ENCODE assay signal across 8 mouse cellular contexts in the genomic region with DNA sequence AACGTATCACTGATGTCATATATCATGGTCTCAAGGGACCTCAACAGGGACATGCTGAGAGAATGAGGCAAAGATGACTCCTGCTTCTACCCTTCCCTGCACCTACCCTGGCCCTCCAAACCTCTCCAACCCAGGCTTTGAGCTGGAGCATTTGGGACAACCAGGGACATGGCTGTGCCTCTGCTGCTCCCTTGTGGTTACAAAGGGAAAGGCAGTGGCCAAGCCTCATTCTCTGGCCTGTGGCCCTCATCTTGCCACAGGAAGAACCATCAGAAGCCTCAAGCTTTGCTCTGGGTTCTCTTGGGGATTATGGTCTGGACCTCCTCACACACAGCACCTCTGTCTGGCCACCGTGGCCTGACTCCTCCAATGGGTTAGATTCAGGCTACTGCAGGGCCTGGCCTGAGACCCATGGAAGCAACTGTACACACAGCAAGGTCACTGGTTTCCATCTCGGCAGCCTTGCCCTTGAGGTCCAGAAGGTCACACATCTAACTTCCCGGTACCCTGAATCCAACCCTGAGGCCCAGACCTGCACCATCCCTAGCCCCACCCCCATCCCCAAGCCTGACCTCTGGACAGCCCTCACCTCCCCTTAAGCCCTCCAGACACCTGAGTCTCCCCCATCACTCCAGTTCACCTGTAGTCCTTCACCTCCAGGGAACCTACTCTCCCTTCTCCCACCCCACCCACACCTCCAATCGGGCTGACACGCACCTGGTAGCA. TPM values are rescaled to one million over a fixed set of nuclear protein-coding genes. Genes with fewer than 3 reads are reported as not detected.
DNase-seq lines count a peak whose midpoint lies in the region; TF ChIP-seq lines count a peak whose summit lies in the region.

No protein-coding gene starts in this region.

- 62% methylated on average over 6 of the region's 6 CpGs for WGBS in bone marrow, adult 2 months

- H3K27me3 ChIP-seq in E14TG2a.4 (ENCODE audit: insufficient read depth, low read length), result peaks cover 6% of the 10 kb centered on the region; the same call in 1 of the 2 replicates

- TF ChIP-seq POLR2A in bone marrow, adult 2 months (IDR thresholded peaks at IDR 0.05; ENCODE audit: borderline replicate concordance, control insufficient read depth, low read depth, low read length), result no peak
- no peak for TF ChIP-seq POLR2A in embryonic fibroblast, embryonic 13.5 days (IDR thresholded peaks at IDR 0.05; ENCODE audit: low read depth, low read length)

- H3K36me3 ChIP-seq in E14TG2a.4 (ENCODE audit: insufficient read depth, low read length), result no peaks in the 10 kb centered on the region

- H3K4me3 ChIP-seq in E14TG2a.4 (replicated peaks; ENCODE audit: low read length), result no peak overlapping the region
- H3K4me3 ChIP-seq in bone marrow, adult 2 months (replicated peaks; ENCODE audit: control insufficient read depth, low read depth, low read length), result no peak overlapping the region
- H3K4me3 ChIP-seq in embryonic fibroblast, embryonic 13.5 days (ENCODE audit: insufficient read depth, low read length), result no peak overlapping the region

- intact Hi-C loops in heart, postnatal 10 days (cut with DNase I), result loop anchor here (1.0 to 10.0 kb wide), 4 partner anchors 40 to 240 kb away; partner anchors contain the start of gene Armc5

- H3K27ac ChIP-seq in bone marrow, adult 2 months (ENCODE audit: control insufficient read depth, insufficient read depth, low read depth, low read length, poor library complexity), result no peak overlapping the region
- no peak overlapping the region for H3K27ac ChIP-seq in embryonic fibroblast, embryonic 13.5 days (ENCODE audit: insufficient read depth, low read length)

- H3K9me3 ChIP-seq in E14TG2a.4 (ENCODE audit: low read length), result no peaks in the 10 kb centered on the region; the same call in 1 of the 2 replicates

- TF ChIP-seq CTCF in E14TG2a.4 (conservative IDR thresholded peaks at IDR 0.05; ENCODE audit: low read length), result peak; percentile 99
- TF ChIP-seq CTCF in bone marrow, adult 2 months (IDR thresholded peaks at IDR 0.05; ENCODE audit: control insufficient read depth, insufficient read depth, low read length), result peak; percentile 91
- TF ChIP-seq CTCF in embryonic fibroblast, embryonic 13.5 days (IDR thresholded peaks at IDR 0.05; ENCODE audit: borderline replicate concordance, insufficient read depth, low read length), result peak; percentile 93

- H3K4me1 ChIP-seq in E14TG2a.4 (replicated peaks; ENCODE audit: low read depth, low read length), result no peaks in the 10 kb centered on the region
- peaks cover 2% of the 10 kb centered on the region; the same call in 1 of the 2 replicates for H3K4me1 ChIP-seq in bone marrow, adult 2 months (ENCODE audit: control insufficient read depth, insufficient read depth, low read length)
- H3K4me1 ChIP-seq in embryonic fibroblast, embryonic 13.5 days (ENCODE audit: control insufficient read depth, insufficient read depth, low read length), result peaks cover 5% of the 10 kb centered on the region; the same call in 1 of the 2 replicates

- peak; percentile 88 to 91 for DNase-seq in heart, postnatal 10 days
- peak; percentile 36 to 83 for DNase-seq in layer of hippocampus, adult 18-20 months (ENCODE audit: low spot score in 2 of 2)
- peak; percentile 78 to 84 for DNase-seq in lung, adult 18-20 months
- DNase-seq in ovary, postnatal 36 days (ENCODE audit: low spot score), result peak; percentile 79
- peak; percentile 68 for DNase-seq in thymus, postnatal 14 days

RNA-seq across cellular contexts. Expression of gene BC017158, which starts 47.1 kb away (rescaled TPM):
- polyA plus RNA-seq in bone marrow, adult 2 months (2011; ENCODE audit: insufficient read depth, insufficient read length, low replicate concordance, missing spikeins), result 20.0 and 37.3 TPM in 2 replicates
- polyA plus RNA-seq in embryonic fibroblast, embryonic 13.5 days (2011; ENCODE audit: insufficient read length, low read depth, missing spikeins), result 17.9 and 21.1 TPM in 2 replicates
- total RNA-seq in heart, postnatal 10 days (2021), result 10 to 100 TPM; 10.3 to 10.8 TPM
- 10 to 100 TPM; 24.0 to 25.9 TPM for total RNA-seq in layer of hippocampus, adult 18-20 months (2021)
